Mouse (Mus musculus) lung, postnatal 36 days (tissue): ENCODE measurements around the gene Myl6b.
"Not testable (repeated sequence)": the region's sequence is repeated elsewhere in the genome, so short reads cannot be mapped to it uniquely, and the experiment has no call there.

Source experiments
- DNase-seq: peaks from one replicate; pipeline ENCODE4 v3.0.0; 2022; ENCODE audit warnings: mixed read lengths

Gene Myl6b

DNA sequence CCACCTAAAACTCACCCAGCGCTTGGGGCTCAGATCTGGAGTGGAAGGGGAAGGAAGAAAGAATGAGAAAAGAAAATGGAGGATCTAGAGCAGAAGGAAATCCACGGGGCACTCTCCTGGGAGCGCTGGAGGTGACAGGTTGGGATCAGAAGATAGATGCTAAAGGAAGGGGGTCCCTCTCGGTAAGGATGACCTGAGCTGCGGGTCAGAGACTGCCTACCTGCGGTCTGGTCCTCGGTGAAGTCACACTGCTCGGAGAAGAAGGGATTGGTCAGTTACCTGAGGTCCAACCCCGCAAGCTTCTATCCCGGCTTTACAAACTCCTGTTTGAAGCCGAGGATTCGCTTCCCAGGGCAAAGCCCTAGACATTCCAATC lies 5.2 kb downstream of the Myl6b start:
- no peak for DNase-seq

- peak; percentile 90 for DNase-seq
Observed at GRCm38 (mm10) chr10:128492633-128493311, 5.7 kb downstream of the Myl6b start.

DNA sequence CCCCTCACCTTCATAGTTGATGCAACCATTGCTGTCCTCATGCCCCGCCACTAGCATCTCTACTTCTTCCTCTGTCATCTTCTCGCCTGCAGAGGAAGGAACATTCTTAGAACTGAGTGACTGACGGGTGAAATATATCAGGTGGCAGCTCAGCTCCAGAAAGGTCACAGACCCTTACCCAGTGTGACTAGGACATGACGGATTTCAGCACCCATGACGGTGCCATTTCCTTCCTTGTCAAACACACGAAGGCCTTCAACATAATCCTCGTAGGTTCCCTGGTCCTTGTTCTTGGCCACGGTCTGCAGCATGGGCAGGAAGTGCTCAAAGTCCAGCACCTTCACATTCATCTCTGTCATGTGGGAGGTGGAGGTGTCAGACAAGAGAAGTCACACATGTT lies 6.4 kb downstream of the Myl6b start:
- DNase-seq, result not testable (repeated sequence)

- DNase-seq, result peak; percentile 61
Observed at GRCm38 (mm10) chr10:128491495-128491894, 7.0 kb downstream of the Myl6b start.

GRCm38 (mm10) chr10:128490912-128491311 lies 7.6 kb downstream of the Myl6b start:
- no peak for DNase-seq

DNA sequence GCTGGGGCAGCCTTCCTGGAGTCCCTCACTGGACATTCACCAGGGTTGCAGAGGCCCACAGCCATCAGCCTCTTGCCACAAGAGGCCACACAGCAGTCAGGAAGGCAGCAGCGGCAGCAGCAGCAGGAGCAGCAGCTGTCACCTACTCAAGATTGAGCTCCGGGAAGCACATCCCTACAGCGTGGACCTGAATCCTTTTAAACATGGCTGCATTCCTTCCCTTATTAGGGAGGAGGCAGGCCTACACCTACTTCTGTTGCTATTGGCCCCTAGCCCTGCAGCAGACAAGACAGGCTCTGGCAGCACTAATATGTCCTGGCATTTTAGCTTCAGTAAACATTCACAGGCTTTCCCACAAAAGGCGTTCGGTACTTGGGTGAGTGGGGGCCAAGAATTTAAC lies 8.3 kb downstream of the Myl6b start:
- DNase-seq, result peak; percentile 51

DNA sequence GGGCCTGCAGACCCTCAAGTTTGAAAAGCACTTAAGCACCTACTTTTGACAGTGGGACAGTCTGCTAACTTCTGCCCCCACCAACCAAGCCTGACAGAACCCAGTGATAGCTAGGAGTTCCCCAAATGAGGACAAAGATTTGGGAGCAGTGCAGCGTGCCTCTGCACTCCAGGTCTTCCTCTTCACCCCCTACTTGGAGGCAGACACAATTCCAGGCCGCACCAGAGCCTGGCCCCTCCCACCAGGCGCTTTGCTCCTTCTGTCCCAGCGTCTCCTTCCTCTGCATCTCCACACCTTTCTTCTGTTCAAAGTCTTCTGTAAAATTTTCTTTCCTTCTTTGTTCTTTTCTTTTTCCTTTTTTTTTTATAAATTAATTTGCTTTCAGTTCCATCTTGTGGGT lies 8.7 kb downstream of the Myl6b start:
- no peak for DNase-seq

DNA sequence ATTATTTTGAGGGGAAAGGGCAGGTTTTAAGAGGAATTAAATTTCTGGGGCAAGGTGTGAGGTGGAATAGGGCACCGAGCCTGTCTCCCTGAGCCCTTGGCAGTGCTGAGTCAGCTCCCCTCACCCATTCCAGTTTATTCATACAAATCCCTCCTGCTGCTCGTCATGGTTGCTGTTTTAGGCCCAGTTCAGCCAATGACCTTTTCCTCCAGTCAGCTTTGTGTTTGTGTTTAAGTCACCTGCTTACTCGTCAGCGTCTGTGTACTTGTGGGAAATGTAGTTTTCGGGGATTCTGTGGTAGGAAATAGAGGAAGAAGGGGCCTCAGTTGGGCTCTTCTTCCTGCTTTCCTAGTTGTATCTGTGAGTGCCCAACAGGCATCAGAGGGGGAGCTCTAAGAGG lies 9.1 kb downstream of the Myl6b start:
- DNase-seq, result peak; percentile 30

DNA sequence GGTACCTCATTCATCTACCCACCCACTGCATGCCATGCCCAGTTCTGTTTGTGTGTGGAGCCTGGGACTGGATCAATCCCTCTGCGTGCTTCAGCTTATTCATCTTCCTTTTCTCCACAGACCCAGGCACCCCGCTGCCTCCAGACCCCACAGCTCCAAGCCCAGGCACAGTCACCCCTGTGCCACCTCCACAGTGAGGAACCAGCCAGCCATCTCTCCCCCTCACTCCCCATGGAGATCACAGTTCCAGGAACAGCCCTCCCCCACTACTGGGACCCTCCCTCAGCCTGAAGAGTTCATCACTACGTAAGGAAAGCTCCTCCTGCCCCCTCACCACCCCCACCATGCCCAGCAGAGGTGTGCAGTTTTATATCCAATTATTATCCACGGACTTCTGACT lies 9.7 kb downstream of the Myl6b start:
- no peak for DNase-seq

DNA sequence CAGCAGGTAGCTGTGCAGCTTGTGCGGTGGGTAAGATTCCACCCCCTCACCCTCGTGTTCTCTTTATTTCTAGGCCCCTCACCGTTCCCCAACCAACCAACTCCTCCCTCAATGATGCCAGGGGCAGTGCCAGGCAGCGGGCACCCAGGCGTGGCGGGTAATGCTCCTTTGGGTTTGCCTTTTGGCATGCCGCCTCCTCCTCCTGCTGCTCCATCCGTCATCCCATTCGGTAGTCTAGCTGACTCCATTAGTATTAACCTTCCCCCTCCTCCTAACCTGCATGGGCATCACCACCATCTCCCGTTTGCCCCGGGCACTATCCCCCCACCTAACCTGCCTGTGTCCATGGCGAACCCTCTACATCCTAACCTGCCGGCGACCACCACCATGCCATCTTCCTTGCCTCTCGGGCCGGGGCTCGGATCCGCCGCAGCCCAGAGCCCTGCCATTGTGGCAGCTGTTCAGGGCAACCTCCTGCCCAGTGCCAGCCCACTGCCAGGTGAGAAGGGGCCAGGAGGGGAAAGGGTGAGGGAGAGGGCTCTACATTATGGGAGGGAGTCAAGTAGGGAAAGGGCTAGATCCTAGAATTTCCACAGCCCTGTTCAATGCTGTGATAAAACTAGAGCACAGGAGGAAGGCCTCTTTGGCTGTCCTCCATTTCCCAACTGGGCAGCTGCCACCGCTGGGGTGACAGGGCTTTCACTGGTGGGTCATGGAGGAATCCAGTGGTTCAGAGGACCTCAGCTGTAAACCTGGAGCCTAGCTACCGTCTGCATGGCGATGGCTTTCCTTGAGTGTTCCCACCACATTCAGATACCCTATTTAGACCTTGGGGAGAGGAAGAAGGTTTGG lies 10.4 kb downstream of the Myl6b start:
- DNase-seq, result no peak

- no peak for DNase-seq
Observed at GRCm38 (mm10) chr10:128486370-128486769, 12.1 kb downstream of the Myl6b start.

- DNase-seq, result no peak
Observed at GRCm38 (mm10) chr10:128474366-128474765, 24.1 kb downstream of the Myl6b start.

DNA sequence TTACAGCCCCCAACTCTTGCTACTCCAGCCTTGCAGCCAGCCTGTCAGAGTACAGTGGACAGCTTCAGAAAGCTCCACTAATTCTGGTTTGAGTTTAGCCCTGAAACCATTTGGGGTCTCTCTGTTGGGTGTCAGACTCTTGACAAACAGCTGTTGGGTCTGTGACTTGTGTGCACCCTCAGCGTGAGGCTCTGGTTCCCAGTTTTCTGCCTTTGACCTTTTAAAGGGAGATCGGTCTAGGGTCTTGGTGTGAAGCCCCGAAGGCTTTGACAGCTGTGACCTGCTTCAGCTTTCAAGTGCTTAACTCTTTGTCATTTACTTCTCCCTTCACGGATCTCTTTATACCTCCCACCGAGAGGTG lies 38.2 kb downstream of the Myl6b start:
- DNase-seq, result no peak

- peak; percentile 34 for DNase-seq
Observed at GRCm38 (mm10) chr10:128459409-128460269, 38.8 kb downstream of the Myl6b start.

GRCm38 (mm10) chr10:128458719-128459408 lies 39.6 kb downstream of the Myl6b start, which contains the start of gene Smarcc2:
TSS of gene Smarcc2 (plus strand) at chr10:128459248.
- DNase-seq, result peak; percentile 83

DNA sequence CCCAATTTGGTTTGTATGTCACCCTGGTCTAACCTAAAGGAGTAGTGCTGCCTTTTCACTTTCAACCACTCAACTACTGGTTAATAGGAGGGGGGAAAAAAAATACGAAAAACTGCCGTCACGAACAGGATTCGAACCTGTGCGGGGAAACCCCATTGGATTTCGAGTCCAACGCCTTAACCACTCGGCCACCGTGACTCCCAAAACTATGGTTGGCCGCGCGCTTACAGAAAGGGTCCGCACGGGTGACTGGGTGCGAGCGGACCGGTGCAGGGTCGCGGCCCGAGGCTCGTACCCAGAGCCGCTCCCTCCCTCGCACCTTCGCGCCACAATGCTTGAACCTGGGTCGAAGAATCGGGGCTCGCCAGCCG lies 40.2 kb downstream of the Myl6b start:
- peak; percentile 93 for DNase-seq

DNA sequence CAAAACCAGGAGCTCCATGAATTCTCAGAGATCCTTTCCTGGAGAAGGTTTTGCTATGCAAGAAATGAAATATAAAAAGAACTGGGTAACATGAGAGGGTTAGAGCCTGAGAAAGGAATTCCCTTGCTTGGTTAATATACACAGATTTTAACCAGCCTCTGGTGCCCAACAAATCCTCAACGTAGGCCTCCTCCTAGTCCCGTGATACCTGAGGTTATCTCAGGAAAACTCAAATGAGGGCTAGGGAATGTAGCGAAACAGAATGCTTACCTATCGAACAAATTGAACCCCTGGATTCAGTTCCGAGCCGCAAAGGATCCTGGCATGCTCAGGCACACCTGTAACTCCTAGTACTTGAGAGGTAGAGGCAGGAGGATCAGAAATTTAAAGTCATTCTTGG lies 40.8 kb downstream of the Myl6b start:
- no peak for DNase-seq

DNA sequence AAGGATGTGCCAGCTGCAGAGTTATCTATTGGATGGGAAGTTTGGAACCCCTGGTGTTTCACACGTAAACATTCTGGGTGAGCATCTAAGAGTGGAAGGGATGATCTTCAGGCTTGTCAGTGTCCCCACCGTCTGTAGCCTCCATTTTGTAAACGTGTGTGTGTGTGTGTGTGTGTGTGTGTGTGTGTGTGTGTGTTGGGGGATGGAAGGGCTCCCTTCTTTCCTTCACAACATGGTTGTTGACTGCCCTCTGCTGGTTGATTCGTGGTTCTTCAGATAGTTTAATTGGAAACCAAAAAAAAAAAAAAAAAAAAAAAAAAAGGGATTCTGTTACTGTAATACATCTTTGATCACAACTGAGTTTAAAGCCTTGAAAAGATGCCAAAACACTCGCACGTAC lies 43.2 kb downstream of the Myl6b start:
- peak; percentile 89 for DNase-seq

DNA sequence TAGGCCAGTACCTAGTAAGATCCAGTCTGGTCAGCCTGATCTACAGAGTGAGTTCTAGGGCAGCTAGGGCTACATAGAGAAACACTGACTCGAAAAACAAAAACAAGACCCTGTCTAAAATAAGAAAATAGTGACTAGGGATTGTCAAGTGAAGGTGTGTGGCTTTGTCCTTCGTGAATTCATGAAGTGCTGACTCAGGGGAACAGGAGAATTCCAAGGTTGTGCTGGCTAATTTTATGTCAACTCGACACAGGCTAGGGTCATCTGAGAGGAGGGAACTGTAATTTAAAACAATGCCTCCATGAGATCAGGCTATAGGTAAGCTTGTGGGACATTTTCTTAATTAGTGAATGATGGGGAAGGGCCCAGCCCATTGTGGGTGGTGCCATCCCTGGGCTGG lies 44.0 kb downstream of the Myl6b start:
- DNase-seq, result no peak

DNA sequence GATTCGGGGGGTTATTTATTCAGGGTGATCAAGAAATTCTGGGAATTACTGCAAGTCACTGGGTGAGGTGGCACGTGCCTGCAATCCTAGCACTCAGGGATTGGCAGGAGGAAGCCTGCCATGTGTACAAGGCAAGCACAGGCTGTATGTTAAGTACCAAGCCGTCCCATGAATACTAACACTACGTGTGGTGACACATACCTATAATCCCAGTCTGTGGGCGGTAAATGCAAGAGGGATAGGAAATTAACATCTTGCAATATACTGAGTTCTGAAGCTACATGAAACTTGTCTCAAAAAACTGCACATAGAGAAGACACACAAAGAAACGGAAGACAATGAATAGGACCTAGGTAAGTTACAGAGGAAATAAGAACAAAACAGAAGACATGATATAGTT lies 47.5 kb downstream of the Myl6b start:
- DNase-seq, result no peak

- peak; percentile 30 for DNase-seq
Observed at GRCm38 (mm10) chr10:128445407-128445806, 53.1 kb downstream of the Myl6b start.

GRCm38 (mm10) chr10:128444354-128444753 lies 54.1 kb downstream of the Myl6b start:
- DNase-seq, result no peak
